Mouse (Mus musculus): ENCODE data around the gene Impdh1.

DNA sequence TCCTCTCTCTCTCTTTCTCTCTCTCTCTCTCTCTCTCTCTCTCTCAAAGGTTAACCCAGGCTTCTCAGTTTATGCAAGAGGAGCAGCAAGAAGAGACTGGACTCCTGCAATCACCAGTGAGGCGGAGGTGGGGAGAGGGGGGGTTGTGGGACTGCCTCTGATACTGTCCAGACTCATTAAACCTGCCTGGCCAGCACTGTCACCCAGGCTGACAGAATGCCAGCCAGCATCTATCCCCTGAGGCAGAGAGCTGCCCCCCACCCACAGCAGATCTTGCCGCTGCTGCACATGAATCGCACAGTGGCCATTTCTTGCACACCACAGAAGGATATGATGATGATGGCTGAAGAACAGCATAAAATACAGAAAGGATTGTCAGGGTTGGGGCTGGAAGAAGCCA lies 41.1 kb downstream of the Impdh1 start:
- TF ChIP-seq EP300 (IDR thresholded peaks at IDR 0.05; ENCODE audit: insufficient read depth, low read depth, low read length) = no peak
- no peak for TF ChIP-seq CTCF (IDR thresholded peaks at IDR 0.05; ENCODE audit: low read depth, low read length)

Measured in ES-Bruce4 (cell line).